Mouse (Mus musculus) liver, embryonic 14.5 days (tissue): Measurements from ENCODE around the gene Robo1. TPM values are rescaled to one million over a fixed set of nuclear protein-coding genes. Genes with fewer than 3 reads are reported as not detected.

Experiments
- ATAC-seq: fragments of 200-750 bp; cut with Nextera tagmentation; 2 replicates; pipeline ENCODE4 v1.8.0; 2017; ENCODE audit warnings: moderate number of reproducible peaks, mild to moderate bottlenecking, moderate library complexity; ENCODE audit not compliant: insufficient read depth
- DNase-seq, 3 experiments: peaks; one replicate each; pipeline ENCODE4 v3.0.0-alpha.2; 2012 to 2013; ENCODE audit warnings: low read depth in 3 of 3, low spot score in 3 of 3
- H3K27ac ChIP-seq: fragments of 300-500 bp; sonication (generic); 2 replicates; pipeline ENCODE4 v1.5.1; 2014; ENCODE audit warnings: moderate library complexity, mild to moderate bottlenecking, control low read depth, inconsistent platforms
- H3K27me3 ChIP-seq: fragments of 300-500 bp; sonication (generic); 2 replicates; pipeline ENCODE4 v1.6.1; 2014; ENCODE audit warnings: mild to moderate bottlenecking, low read length, moderate library complexity; ENCODE audit not compliant: control insufficient read depth, insufficient read depth
- H3K36me3 ChIP-seq: fragments of 300-500 bp; sonication (generic); replicated peaks from 2 replicates; pipeline ENCODE4 v1.6.1; 2014; ENCODE audit warnings: low read depth; ENCODE audit not compliant: control insufficient read depth, insufficient read depth
- H3K4me1 ChIP-seq, 2 experiments: fragments of 200-500 bp in 1 of 2; fragments of 300-500 bp in 1 of 2; sonication (generic) in 1 of 2; replicated peaks; 2 replicates each; pipeline ENCODE4 v1.6.1; 2012 to 2014; ENCODE audit warnings: antibody characterized with exemption in 1 of 2, inconsistent platforms in 1 of 2, low read length in 1 of 2; ENCODE audit not compliant: control insufficient read depth in 2 of 2, insufficient read depth in 2 of 2
- H3K4me2 ChIP-seq: fragments of 300-500 bp; sonication (generic); 2 replicates; pipeline ENCODE4 v1.6.1; 2014; ENCODE audit warnings: low read depth, mild to moderate bottlenecking, control low read depth, moderate library complexity
- H3K4me3 ChIP-seq, 2 experiments: fragments of 200-500 bp in 1 of 2; fragments of 300-500 bp in 1 of 2; sonication (generic) in 1 of 2; 2 replicates each; pipeline ENCODE4 v1.5.1; 2012 to 2014; ENCODE audit warnings: low read depth in 2 of 2, low read length in 2 of 2, mild to moderate bottlenecking in 2 of 2, control low read depth in 1 of 2, inconsistent platforms in 1 of 2, moderate library complexity in 1 of 2; ENCODE audit not compliant: insufficient read depth in 1 of 2
- H3K9ac ChIP-seq: fragments of 300-500 bp; sonication (generic); replicated peaks from 2 replicates; pipeline ENCODE4 v1.6.1; 2014; ENCODE audit warnings: mild to moderate bottlenecking, control low read depth, moderate library complexity
- H3K9me3 ChIP-seq: fragments of 300-500 bp; sonication (generic); 2 replicates; pipeline ENCODE4 v1.6.1; 2016; ENCODE audit warnings: low read length, mixed read lengths; ENCODE audit not compliant: control insufficient read depth
- CTCF ChIP-seq: IDR thresholded peaks from 2 replicates; pipeline ENCODE4 v1.5.1; 2016; ENCODE audit warnings: antibody characterized with exemption, low read depth, control low read depth
- EP300 ChIP-seq: IDR thresholded peaks from 2 replicates; pipeline ENCODE4 v1.6.1; 2016; ENCODE audit warnings: antibody characterized with exemption, low read depth
- WGBS: fragments of 180-500 bp; shearing (Covaris S2); extraction: QIAGEN DNeasy Blood & Tissue Kit; methylation state at CpG from one replicate; pipeline ENCODE4 v1.1.7; 2014; ENCODE audit not compliant: insufficient replicate concordance; 5-methylcytosine and 5-hydroxymethylcytosine counted together
- polyA plus RNA-seq, 2 experiments: library from polyadenylated mRNA; depleted of rRNA in 1 of 2; stranded (reverse) in 1 of 2; unstranded in 1 of 2; fragments of >200 nt; fragmentation: Nextera tagmentation in 1 of 2; extraction: Ambion mirVana in 1 of 2; gene quantifications; 2 replicates each; pipeline versions ENCODE4 v1.2.1 to v1.2.3; 2012 to 2014

The Robo1 gene
- polyA plus RNA-seq, 2 experiments: 3.1 to 3.4 TPM

DNA sequence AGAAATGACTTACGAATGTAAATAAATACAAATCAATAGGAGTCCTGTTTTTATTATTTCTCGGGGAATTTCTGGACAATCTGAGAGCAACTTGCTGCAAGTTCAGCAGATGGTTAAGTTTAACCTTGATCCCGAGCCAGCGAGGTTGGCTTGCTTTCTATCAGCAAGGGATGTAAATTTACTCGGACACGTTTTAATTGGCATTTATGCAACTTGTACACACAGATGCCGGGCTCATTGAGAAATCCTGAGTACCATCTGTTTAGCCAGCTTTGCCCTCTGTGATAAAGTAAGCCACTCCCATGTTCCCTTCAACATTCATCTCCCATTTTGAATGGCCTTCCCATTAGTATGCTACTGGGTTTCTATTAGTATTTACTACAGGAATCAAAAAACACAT lies 580.0 kb downstream of the Robo1 start:
- ATAC-seq (no peak), DNase-seq (no peak)
- WGBS: 60% methylated on average over 7 of the region's 7 CpGs
- Histone ChIP-seq H3K4me3 (no peak overlapping the region), H3K9me3 (no peaks in the 10 kb centered on the region), H3K4me2 (no peak overlapping the region), H3K9ac (no peak overlapping the region), H3K4me1 (no peaks in the 10 kb centered on the region), H3K27me3 (no peaks in the 10 kb centered on the region), H3K27ac (no peak overlapping the region), H3K36me3 (no peaks in the 10 kb centered on the region)
- TF ChIP-seq CTCF: no peak
- TF ChIP-seq EP300: no peak

DNA sequence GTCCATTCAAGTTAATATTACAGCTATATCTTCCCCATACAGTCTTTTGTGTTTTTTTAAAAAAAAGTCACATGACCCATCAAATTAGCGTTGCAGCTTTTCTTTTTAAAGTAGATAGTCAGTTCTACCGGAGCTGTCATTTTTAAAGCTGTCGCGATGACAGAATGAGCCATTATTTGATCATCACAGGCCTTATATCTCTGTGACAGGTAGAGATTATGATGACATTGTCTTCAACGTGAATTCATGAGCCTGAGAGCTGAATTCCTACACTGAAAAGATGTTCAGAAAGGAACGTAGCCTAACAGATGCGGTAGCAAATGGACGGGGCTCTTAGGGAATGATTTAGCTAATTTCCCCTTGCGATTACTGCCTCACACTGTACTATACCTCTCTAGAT lies 581.3 kb downstream of the Robo1 start:
- TF ChIP-seq CTCF (no peak), EP300 (no peak)
- Histone ChIP-seq H3K27ac (no peak overlapping the region), H3K4me2 (no peak overlapping the region), H3K27me3 (no peaks in the 10 kb centered on the region), H3K9me3 (no peaks in the 10 kb centered on the region), H3K4me3 (no peak overlapping the region), H3K9ac (no peak overlapping the region), H3K4me1 (no peaks in the 10 kb centered on the region), H3K36me3 (no peaks in the 10 kb centered on the region)
- 72% methylated on average over 9 of the region's 9 CpGs for WGBS
- ATAC-seq: no peak
- DNase-seq: no peak

DNA sequence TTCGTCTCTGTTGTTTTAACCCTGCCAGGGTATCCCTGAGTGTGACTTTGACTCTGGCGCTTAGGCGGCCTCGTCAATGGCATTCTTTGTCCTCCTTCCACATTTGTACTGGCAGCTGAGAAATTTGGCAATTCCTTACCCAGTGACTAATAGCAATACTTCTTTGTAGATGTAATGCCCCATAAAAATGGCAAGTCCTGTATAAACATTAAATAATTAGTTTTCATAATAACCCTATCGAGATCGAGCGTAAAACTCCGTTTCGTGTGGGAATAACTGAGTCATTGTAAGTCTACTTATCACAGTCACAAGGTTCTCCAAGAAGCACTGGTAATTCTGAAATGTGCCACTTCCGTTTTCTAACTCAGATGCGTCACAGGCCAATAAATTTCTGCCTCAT lies 589.0 kb downstream of the Robo1 start:
- H3K9ac ChIP-seq: no peak overlapping the region
- no peak overlapping the region for H3K4me3 ChIP-seq
- no peak overlapping the region for H3K4me2 ChIP-seq
- WGBS: 77% methylated on average over 11 of the region's 11 CpGs
- H3K9me3 ChIP-seq: no peaks in the 10 kb centered on the region
- H3K27ac ChIP-seq: no peak overlapping the region
- H3K27me3 ChIP-seq: no peaks in the 10 kb centered on the region
- ATAC-seq (no peak), DNase-seq (no peak)
- TF ChIP-seq CTCF: no peak
- TF ChIP-seq EP300: no peak
- no peaks in the 10 kb centered on the region for H3K4me1 ChIP-seq
- no peaks in the 10 kb centered on the region for H3K36me3 ChIP-seq

DNA sequence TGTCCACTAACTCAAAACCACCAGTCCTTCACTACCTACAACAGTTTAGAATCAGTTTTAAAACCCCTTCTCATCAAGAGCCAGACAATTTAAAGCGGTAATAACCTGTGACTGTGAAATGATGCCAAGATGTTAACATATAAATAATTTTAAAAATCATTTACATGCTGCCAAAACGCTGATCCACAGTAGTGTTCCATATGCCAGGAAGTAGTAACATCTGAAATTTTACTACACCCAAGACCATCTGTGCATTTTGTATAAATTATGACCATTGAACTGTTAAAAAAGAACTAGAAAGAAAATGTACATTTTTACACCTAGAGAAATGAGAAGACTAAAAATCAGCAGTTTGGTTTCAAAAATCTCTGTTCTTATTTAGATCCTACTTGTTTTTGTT lies 600.8 kb downstream of the Robo1 start:
- no peaks in the 10 kb centered on the region for H3K9me3 ChIP-seq
- 64% methylated on average over 2 of the region's 2 CpGs for WGBS
- DNase-seq (no peak), ATAC-seq (no peak)
- H3K36me3 ChIP-seq: no peaks in the 10 kb centered on the region
- no peak overlapping the region for H3K4me3 ChIP-seq
- no peak overlapping the region for H3K9ac ChIP-seq
- H3K4me2 ChIP-seq: no peak overlapping the region
- TF ChIP-seq EP300 (no peak), CTCF (no peak)
- H3K4me1 ChIP-seq: no peaks in the 10 kb centered on the region
- no peaks in the 10 kb centered on the region for H3K27me3 ChIP-seq
- H3K27ac ChIP-seq: no peak overlapping the region

DNA sequence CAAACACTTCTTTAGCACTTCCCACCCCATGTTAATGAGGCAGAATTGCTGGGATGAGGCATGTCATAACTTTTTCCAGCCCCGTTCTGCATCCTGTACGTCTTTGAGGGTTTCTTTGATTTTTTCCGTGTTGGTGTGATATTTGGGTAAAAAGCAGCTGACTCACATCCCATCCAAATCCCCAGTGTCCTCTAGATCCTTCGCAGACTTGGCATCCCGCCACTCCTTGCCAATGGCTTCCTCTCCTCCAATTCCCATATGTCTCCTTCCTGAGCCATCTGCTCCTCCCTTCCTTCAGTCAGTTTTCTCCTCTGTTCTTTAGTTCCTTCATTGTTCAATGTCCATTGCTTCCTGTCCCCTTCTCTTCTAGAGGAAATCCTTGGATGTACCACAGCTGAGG lies 605.0 kb downstream of the Robo1 start:
- H3K27me3 ChIP-seq: no peaks in the 10 kb centered on the region
- no peak overlapping the region for H3K4me3 ChIP-seq
- H3K36me3 ChIP-seq: no peaks in the 10 kb centered on the region
- no peak for ATAC-seq
- no peak for TF ChIP-seq EP300
- TF ChIP-seq CTCF: no peak
- H3K4me2 ChIP-seq: no peak overlapping the region
- H3K27ac ChIP-seq: no peak overlapping the region
- no peaks in the 10 kb centered on the region for H3K4me1 ChIP-seq
- WGBS: 33% methylated on average over 5 of the region's 5 CpGs
- no peak for DNase-seq
- no peaks in the 10 kb centered on the region for H3K9me3 ChIP-seq
- H3K9ac ChIP-seq: no peak overlapping the region
